Mouse (Mus musculus) MEL (cell line): Measurements from ENCODE around the gene Coro1a. TPM values are rescaled to one million over a fixed set of nuclear protein-coding genes. Genes with fewer than 3 reads are reported as not detected.

Source experiments
- DNase-seq: peaks from one replicate; pipeline ENCODE4 v3.0.0; 2011; ENCODE audit warnings: low read depth, low spot score
- H3K27ac ChIP-seq: 2 replicates; pipeline ENCODE4 v1.5.1; 2012; ENCODE audit warnings: low read depth, mild to moderate bottlenecking, control low read depth, low read length, moderate library complexity; ENCODE audit not compliant: control insufficient read depth
- H3K27me3 ChIP-seq, 2 experiments: fragments of 150-350 bp in 1 of 2; sonication (generic) in 1 of 2; 2 replicates each; pipeline ENCODE4 v1.6.1; 2012; ENCODE audit warnings: low read length in 2 of 2, mild to moderate bottlenecking in 2 of 2, improper control_type of control experiment in 1 of 2, moderate library complexity in 1 of 2; ENCODE audit not compliant: insufficient read depth in 2 of 2, control insufficient read depth in 1 of 2
- H3K36me3 ChIP-seq, 2 experiments: 2 replicates each; pipeline ENCODE4 v1.6.1; 2012 to 2014; ENCODE audit warnings: low read length in 2 of 2, improper control_type of control experiment in 1 of 2, inconsistent platforms in 1 of 2, mild to moderate bottlenecking in 1 of 2; ENCODE audit not compliant: insufficient read depth in 2 of 2, control insufficient read depth in 1 of 2
- H3K4me1 ChIP-seq, 2 experiments: fragments of 150-350 bp in 1 of 2; sonication (generic) in 1 of 2; 2 replicates each; pipeline ENCODE4 v1.6.1; 2012; ENCODE audit warnings: low read length in 2 of 2, improper control_type of control experiment in 1 of 2, mild to moderate bottlenecking in 1 of 2; ENCODE audit not compliant: insufficient read depth in 2 of 2, control insufficient read depth in 1 of 2
- H3K4me3 ChIP-seq, 2 experiments: fragments of 150-350 bp in 1 of 2; sonication (generic) in 1 of 2; 2 replicates each; pipeline ENCODE4 v1.5.1; 2012; ENCODE audit warnings: low read depth in 2 of 2, low read length in 2 of 2, mild to moderate bottlenecking in 2 of 2, moderate library complexity in 2 of 2, control low read depth in 1 of 2, improper control_type of control experiment in 1 of 2; ENCODE audit not compliant: control insufficient read depth in 1 of 2, insufficient read depth in 1 of 2
- H3K79me2 ChIP-seq: 2 replicates; pipeline ENCODE4 v1.6.1; 2012; ENCODE audit warnings: mild to moderate bottlenecking, low read length, moderate library complexity; ENCODE audit not compliant: control insufficient read depth, poor library complexity, insufficient read depth
- H3K9ac ChIP-seq: 2 replicates; pipeline ENCODE4 v1.6.1; 2012; ENCODE audit warnings: low read depth, mild to moderate bottlenecking, control low read depth, low read length, moderate library complexity; ENCODE audit not compliant: control insufficient read depth, poor library complexity, severe bottlenecking
- H3K9me3 ChIP-seq: fragments of 150-350 bp; sonication (generic); replicated peaks from 2 replicates; pipeline ENCODE4 v1.6.1; 2012; ENCODE audit warnings: mild to moderate bottlenecking, low read length, improper control_type of control experiment, moderate library complexity; ENCODE audit not compliant: insufficient read depth
- CHD1 ChIP-seq: IDR thresholded peaks from 2 replicates; pipeline ENCODE4 v1.6.1; 2012; ENCODE audit warnings: low read depth, mild to moderate bottlenecking, inconsistent platforms, low read length, improper control_type of control experiment
- CTCF ChIP-seq, 3 experiments: IDR thresholded peaks in 2 of 3; conservative IDR thresholded peaks in 1 of 3; 2 replicates each; pipeline ENCODE4 v1.5.1; 2011 to 2012; ENCODE audit warnings: low read length in 3 of 3, low read depth in 2 of 3, mild to moderate bottlenecking in 2 of 3, improper control_type of control experiment in 1 of 3, inconsistent platforms in 1 of 3, mixed read lengths in 1 of 3, moderate library complexity in 1 of 3; ENCODE audit not compliant: control insufficient read depth in 1 of 3, insufficient read depth in 1 of 3, poor library complexity in 1 of 3, severe bottlenecking in 1 of 3
- ETS1 ChIP-seq: IDR thresholded peaks from 2 replicates; pipeline ENCODE4 v1.6.1; 2012; ENCODE audit warnings: low read depth, mild to moderate bottlenecking, inconsistent platforms, low read length, improper control_type of control experiment, moderate library complexity
- KAT2A ChIP-seq: conservative IDR thresholded peaks from 2 replicates; pipeline ENCODE4 v1.6.1; 2012; ENCODE audit warnings: low read depth, low read length, improper control_type of control experiment, inconsistent platforms
- MEF2A ChIP-seq: IDR thresholded peaks from 2 replicates; pipeline ENCODE4 v1.6.1; 2014; ENCODE audit warnings: low read depth, mild to moderate bottlenecking, inconsistent platforms, low read length, improper control_type of control experiment; ENCODE audit not compliant: poor library complexity, insufficient replicate concordance, severe bottlenecking; ENCODE audit errors: extremely low read depth
- MXI1 ChIP-seq: IDR thresholded peaks from 2 replicates; pipeline ENCODE4 v1.6.1; 2011; ENCODE audit warnings: mild to moderate bottlenecking, low read depth, low read length, improper control_type of control experiment
- NELFE ChIP-seq: IDR thresholded peaks from 2 replicates; pipeline ENCODE4 v1.6.1; 2011; ENCODE audit warnings: low read depth, low read length, improper control_type of control experiment
- POLR2AphosphoS5 ChIP-seq: IDR thresholded peaks from 2 replicates; pipeline ENCODE4 v1.6.1; 2012; ENCODE audit warnings: low read depth, borderline replicate concordance, mild to moderate bottlenecking, inconsistent platforms, low read length, moderate library complexity, mixed read lengths
- RAD21 ChIP-seq: IDR thresholded peaks from 2 replicates; pipeline ENCODE4 v1.6.1; 2011; ENCODE audit warnings: mild to moderate bottlenecking, low read depth, low read length, improper control_type of control experiment
- RCOR1 ChIP-seq: IDR thresholded peaks from 2 replicates; pipeline ENCODE4 v1.6.1; 2012; ENCODE audit warnings: low read depth, mild to moderate bottlenecking, inconsistent platforms, low read length, improper control_type of control experiment
- TCF12 ChIP-seq: IDR thresholded peaks from 2 replicates; pipeline ENCODE4 v1.6.1; 2014; ENCODE audit warnings: low read depth, mild to moderate bottlenecking, inconsistent platforms, low read length, improper control_type of control experiment, moderate library complexity
- USF2 ChIP-seq, 2 experiments: IDR thresholded peaks; 2 replicates each; pipeline ENCODE4 v1.6.1; 2011 to 2012; ENCODE audit warnings: improper control_type of control experiment in 2 of 2, low read length in 2 of 2, borderline replicate concordance in 1 of 2, inconsistent platforms in 1 of 2, low read depth in 1 of 2, mild to moderate bottlenecking in 1 of 2; ENCODE audit not compliant: insufficient read depth in 1 of 2
- ZKSCAN1 ChIP-seq: IDR thresholded peaks from 2 replicates; pipeline ENCODE4 v1.6.1; 2012; ENCODE audit warnings: low read depth, mild to moderate bottlenecking, inconsistent platforms, low read length, improper control_type of control experiment, moderate library complexity
- ZMIZ1 ChIP-seq: IDR thresholded peaks from 2 replicates; pipeline ENCODE4 v1.6.1; 2012; ENCODE audit warnings: low read depth, mild to moderate bottlenecking, inconsistent platforms, low read length, improper control_type of control experiment, moderate library complexity
- polyA plus RNA-seq, 2 experiments: library from polyadenylated mRNA; stranded (reverse) in 1 of 2; unstranded in 1 of 2; fragments of >175 nt in 1 of 2; fragments of >200 nt in 1 of 2; gene quantifications; 2 replicates each; pipeline versions ENCODE4 v1.2.1 to v1.2.4; 2012; ENCODE audit warnings: low replicate concordance in 2 of 2, low read depth in 1 of 2; ENCODE audit not compliant: insufficient read length in 2 of 2, insufficient read depth in 1 of 2, missing spikeins in 1 of 2
- total RNA-seq: library from RNA; depleted of rRNA; stranded (reverse); fragments of 300-350 nt; gene quantifications from 2 replicates; pipeline ENCODE4 v1.2.3, GENCODE M21; 2012

The Coro1a gene
- total and polyA plus RNA-seq, 3 experiments = 195 to 204 TPM; not detected in 1

GRCm38 (mm10) chr7:126681221-126681620 lies 26.4 kb downstream of the Coro1a start:
- H3K4me3 ChIP-seq = no peak overlapping the region
- no peak for TF ChIP-seq MXI1
- no peak for TF ChIP-seq KAT2A
- no peak for TF ChIP-seq CHD1
- no peak for TF ChIP-seq USF2 (IDR thresholded peaks at IDR 0.05; ENCODE audit: borderline replicate concordance in 1 of 2, insufficient read depth in 1 of 2, low read depth in 1 of 2, low read length in 2 of 2)
- TF ChIP-seq NELFE = no peak
- no peaks in the 10 kb centered on the region for H3K4me1 ChIP-seq
- H3K27me3 ChIP-seq = no peaks in the 10 kb centered on the region
- no peak for DNase-seq
- no peak overlapping the region for H3K9ac ChIP-seq
- no peaks in the 10 kb centered on the region for H3K9me3 ChIP-seq
- no peak overlapping the region for H3K27ac ChIP-seq
- H3K79me2 ChIP-seq = no peaks in the 10 kb centered on the region
- H3K36me3 ChIP-seq = no peaks in the 10 kb centered on the region; a peak in 1 of 4 replicates

GRCm38 (mm10) chr7:126679683-126680082 lies 27.9 kb downstream of the Coro1a start:
- no peaks in the 10 kb centered on the region; a peak in 1 of 4 replicates for H3K36me3 ChIP-seq
- H3K4me1 ChIP-seq = no peaks in the 10 kb centered on the region
- H3K9ac ChIP-seq = no peak overlapping the region
- no peaks in the 10 kb centered on the region for H3K9me3 ChIP-seq
- DNase-seq = no peak
- H3K79me2 ChIP-seq = no peaks in the 10 kb centered on the region
- H3K27ac ChIP-seq = no peak overlapping the region
- TF ChIP-seq RAD21 (no peak), POLR2AphosphoS5 (no peak), ZMIZ1 (no peak), ZKSCAN1 (no peak), TCF12 (no peak), RCOR1 (no peak), CTCF (IDR thresholded peaks at IDR 0.05 in 2 of 3, conservative IDR thresholded peaks at IDR 0.05 in 1 of 3; ENCODE audit: control insufficient read depth in 1 of 3, insufficient read depth in 1 of 3, low read depth in 2 of 3, low read length in 3 of 3, poor library complexity in 1 of 3, severe bottlenecking in 1 of 3) (no peak), MEF2A (no peak), USF2 (IDR thresholded peaks at IDR 0.05; ENCODE audit: borderline replicate concordance in 1 of 2, insufficient read depth in 1 of 2, low read depth in 1 of 2, low read length in 2 of 2) (no peak), ETS1 (no peak)
- TF ChIP-seq, all 39 proteins: peak for 0
- no peaks in the 10 kb centered on the region for H3K27me3 ChIP-seq
- no peak overlapping the region for H3K4me3 ChIP-seq
